ENCODE assay signal across 8 mouse cellular contexts in the genomic region with DNA sequence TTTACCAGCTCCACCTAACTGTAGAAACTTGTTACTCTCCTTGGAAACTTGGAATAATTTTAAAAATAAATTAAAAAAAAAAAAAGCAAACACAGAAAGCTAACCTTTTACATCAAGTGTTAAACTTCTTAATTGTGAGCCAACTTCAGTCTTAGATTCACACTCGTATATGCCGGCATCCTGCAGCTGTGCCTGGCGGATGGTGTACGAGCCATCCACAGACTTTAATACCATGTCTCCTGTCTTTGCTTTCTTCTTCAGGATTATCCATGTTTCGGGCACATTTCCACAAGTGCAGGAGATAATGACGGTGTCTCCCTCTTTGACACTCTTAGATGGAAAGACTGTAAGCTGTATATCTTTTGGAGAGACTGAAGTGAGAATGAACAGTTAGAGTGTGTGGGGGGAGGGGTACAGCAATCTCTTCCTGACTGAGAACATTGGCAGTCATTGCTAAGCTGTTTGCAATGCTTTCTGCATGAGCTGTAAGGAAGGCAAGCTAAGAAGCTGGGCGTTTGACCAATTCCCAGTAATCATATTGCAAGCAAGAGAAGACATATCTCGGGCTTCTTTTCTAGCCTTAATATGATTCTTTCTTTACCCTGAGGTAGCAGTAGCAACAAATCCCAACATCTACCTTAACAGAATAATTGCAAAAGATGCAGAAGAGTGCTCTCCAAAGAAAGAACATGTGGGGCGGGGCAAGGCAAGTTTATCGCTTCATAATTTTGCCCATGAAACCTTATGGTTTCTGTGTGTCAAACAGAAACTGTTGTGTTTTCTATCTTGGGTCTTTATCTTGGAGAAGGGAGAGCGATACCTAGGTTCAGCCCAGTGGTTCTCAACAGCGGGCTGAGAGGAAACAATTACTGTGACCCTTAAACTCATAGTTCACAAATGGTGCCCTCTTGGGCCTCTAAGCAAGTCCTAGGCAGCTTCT. TPM values are rescaled to one million over a fixed set of nuclear protein-coding genes. Genes with fewer than 3 reads are reported as not detected.
DNase-seq lines count a peak whose midpoint lies in the region; ATAC-seq and TF ChIP-seq lines count a peak whose summit lies in the region.

No protein-coding gene starts in this region.

- dilution Hi-C loops in CH12.LX (cut with MboI; ENCODE audit: extremely low pct_ligation_motif_present, extremely low pct_unique_long_range_greater_than_20kb, low sequenced_read_pairs) = no loop called here

- H3K79me2 ChIP-seq in CH12.LX (replicated peaks; ENCODE audit: control insufficient read depth, extremely low read depth, insufficient read depth, poor library complexity, severe bottlenecking) = no peaks in the 10 kb centered on the region

- no peaks in the 10 kb centered on the region for H3K4me1 ChIP-seq in CH12.LX (ENCODE audit: control insufficient read depth in 1 of 2, insufficient read depth in 2 of 2)
- peaks cover 15% of the 10 kb centered on the region; the same call in 1 of the 2 replicates for H3K4me1 ChIP-seq in forebrain, postnatal 0 days (ENCODE audit: insufficient read depth)
- peaks cover 7% of the 10 kb centered on the region; the same call in 1 of the 2 replicates for H3K4me1 ChIP-seq in hindbrain, embryonic 11.5 days (replicated peaks; ENCODE audit: control insufficient read depth, insufficient read depth, low read length)
- H3K4me1 ChIP-seq in lung, embryonic 15.5 days = peaks cover 19% of the 10 kb centered on the region
- no peaks in the 10 kb centered on the region for H3K4me1 ChIP-seq in stomach, postnatal 0 days (replicated peaks; ENCODE audit: control insufficient read depth, insufficient read depth)

- no peaks in the 10 kb centered on the region for H3K27me3 ChIP-seq in CH12.LX (replicated peaks)
- no peaks in the 10 kb centered on the region for H3K27me3 ChIP-seq in forebrain, postnatal 0 days (ENCODE audit: insufficient read depth, low read length)
- H3K27me3 ChIP-seq in hindbrain, embryonic 11.5 days (ENCODE audit: control insufficient read depth, insufficient read depth, low read length) = no peaks in the 10 kb centered on the region
- H3K27me3 ChIP-seq in lung, embryonic 15.5 days = no peaks in the 10 kb centered on the region
- no peaks in the 10 kb centered on the region for H3K27me3 ChIP-seq in stomach, postnatal 0 days (ENCODE audit: control insufficient read depth, insufficient read depth, low read length)

- TF ChIP-seq POLR2A in CH12.LX (IDR thresholded peaks at IDR 0.05; ENCODE audit: low read depth, low read length) = no peak

- no peak overlapping the region for H3K4me3 ChIP-seq in CH12.LX (replicated peaks in 1 of 3; ENCODE audit: low read depth in 2 of 3, low read length in 2 of 3, poor library complexity in 1 of 3)
- 0 out of 2 replicates have a peak overlapping the region, but pooled peaks have one; percentile 1 for H3K4me3 ChIP-seq in forebrain, postnatal 0 days (ENCODE audit: low read depth, low read length)
- no peak overlapping the region for H3K4me3 ChIP-seq in hindbrain, embryonic 11.5 days (ENCODE audit: low read depth, low read length)
- no peak overlapping the region for H3K4me3 ChIP-seq in lung, embryonic 15.5 days
- H3K4me3 ChIP-seq in stomach, postnatal 0 days (ENCODE audit: low read depth, low read length) = peak overlapping the region; percentile 8; the same call in 1 of the 2 replicates

- ATAC-seq in forebrain, postnatal 0 days = peak; percentile 81
- ATAC-seq in hindbrain, embryonic 11.5 days (ENCODE audit: low FRiP score) = no peak
- peak; percentile 74; the same call in 1 of the 2 replicates for ATAC-seq in lung, embryonic 15.5 days (ENCODE audit: borderline replicate concordance, extremely low read depth, low FRiP score, low TSS enrichment)
- ATAC-seq in stomach, postnatal 0 days (ENCODE audit: low FRiP score, low TSS enrichment) = peak; percentile 49; the same call in 1 of the 2 replicates
- no peak for ATAC-seq in megakaryocyte-erythroid progenitor cell, adult 5-6 weeks (replicated peaks; ENCODE audit: low FRiP score, low TSS enrichment, poor library complexity, severe bottlenecking)

- no peaks in the 10 kb centered on the region for H3K36me3 ChIP-seq in CH12.LX (replicated peaks in 1 of 2; ENCODE audit: control insufficient read depth in 1 of 2, insufficient read depth in 1 of 2, low read length in 1 of 2)
- no peaks in the 10 kb centered on the region for H3K36me3 ChIP-seq in forebrain, postnatal 0 days (ENCODE audit: insufficient read depth)
- H3K36me3 ChIP-seq in hindbrain, embryonic 11.5 days (ENCODE audit: control insufficient read depth, insufficient read depth, low read length) = no peaks in the 10 kb centered on the region
- peaks cover 13% of the 10 kb centered on the region for H3K36me3 ChIP-seq in lung, embryonic 15.5 days
- no peaks in the 10 kb centered on the region for H3K36me3 ChIP-seq in stomach, postnatal 0 days (ENCODE audit: control insufficient read depth, insufficient read depth, low read length)

- H3K4me2 ChIP-seq in CH12.LX (ENCODE audit: insufficient read depth, low read depth, poor library complexity, severe bottlenecking) = peak overlapping the region; percentile 44; the same call in 1 of the 2 replicates
- peak overlapping the region; percentile 26 for H3K4me2 ChIP-seq in forebrain, postnatal 0 days (ENCODE audit: low read depth)
- H3K4me2 ChIP-seq in hindbrain, embryonic 11.5 days (replicated peaks; ENCODE audit: low read depth, low read length) = no peak overlapping the region
- peak overlapping the region; percentile 8; the same call in 1 of the 2 replicates for H3K4me2 ChIP-seq in lung, embryonic 15.5 days
- peak overlapping the region; percentile 28; the same call in 1 of the 2 replicates for H3K4me2 ChIP-seq in stomach, postnatal 0 days (replicated peaks; ENCODE audit: low read depth)

- H3K27ac ChIP-seq in CH12.LX (ENCODE audit: insufficient read depth, low read depth) = no peak overlapping the region
- H3K27ac ChIP-seq in forebrain, postnatal 0 days (ENCODE audit: low read depth, low read length) = peak overlapping the region; percentile 24; the same call in 1 of the 2 replicates
- H3K27ac ChIP-seq in hindbrain, embryonic 11.5 days (ENCODE audit: low read depth, low read length) = no peak overlapping the region
- H3K27ac ChIP-seq in lung, embryonic 15.5 days = peak overlapping the region; percentile 39
- H3K27ac ChIP-seq in stomach, postnatal 0 days (replicated peaks) = 0 out of 2 replicates have a peak overlapping the region, but pooled peaks have one; percentile 65

- no peak overlapping the region for H3K9ac ChIP-seq in CH12.LX (ENCODE audit: insufficient read depth, low read depth)
- H3K9ac ChIP-seq in forebrain, postnatal 0 days = no peak overlapping the region
- H3K9ac ChIP-seq in hindbrain, embryonic 11.5 days (ENCODE audit: low read depth, low read length) = no peak overlapping the region
- no peak overlapping the region for H3K9ac ChIP-seq in lung, embryonic 15.5 days
- no peak overlapping the region for H3K9ac ChIP-seq in stomach, postnatal 0 days (ENCODE audit: low read length)

- H3K9me3 ChIP-seq in CH12.LX (replicated peaks; ENCODE audit: low read length) = no peaks in the 10 kb centered on the region
- H3K9me3 ChIP-seq in forebrain, postnatal 0 days (ENCODE audit: low read length) = no peaks in the 10 kb centered on the region
- no peaks in the 10 kb centered on the region for H3K9me3 ChIP-seq in hindbrain, embryonic 11.5 days (ENCODE audit: control insufficient read depth, low read length)
- no peaks in the 10 kb centered on the region for H3K9me3 ChIP-seq in lung, embryonic 15.5 days
- no peaks in the 10 kb centered on the region for H3K9me3 ChIP-seq in stomach, postnatal 0 days (ENCODE audit: control insufficient read depth, low read length)

- in situ Hi-C loops in CH12.LX (cut with MboI; ENCODE audit: low pct_ligation_motif_present, low pct_unique_long_range_greater_than_20kb, low sequenced_read_pairs) = no loop called here

- WGBS in forebrain, postnatal 0 days = 36% methylated on average over 12 of the region's 12 CpGs
- WGBS in hindbrain, embryonic 11.5 days = 68% methylated on average over 12 of the region's 12 CpGs
- WGBS in lung, embryonic 15.5 days = 54% methylated on average over 12 of the region's 12 CpGs
- 41% methylated on average over 12 of the region's 12 CpGs for whole genome bisulfite sequencing in stomach, postnatal 0 days

- TF ChIP-seq CTCF in CH12.LX (conservative IDR thresholded peaks at IDR 0.05 in 1 of 2, IDR thresholded peaks at IDR 0.05 in 1 of 2; ENCODE audit: low read depth in 2 of 2, low read length in 2 of 2) = no peak
- TF ChIP-seq CTCF in forebrain, postnatal 0 days (IDR thresholded peaks at IDR 0.05; ENCODE audit: low read depth) = no peak
- TF ChIP-seq CTCF in stomach, postnatal 0 days (IDR thresholded peaks at IDR 0.05; ENCODE audit: low read depth) = no peak

- TF ChIP-seq RAD21 in CH12.LX (IDR thresholded peaks at IDR 0.05; ENCODE audit: low read depth, low read length) = no peak

- peak; percentile 69 to 71 for DNase-seq in cerebellum, postnatal 10 days
- DNase-seq in cerebellum, adult 11 months = no peak
- no peak for DNase-seq in CH12.LX (ENCODE audit: extremely low read depth)
- peak; percentile 73 for DNase-seq in forebrain, postnatal 0 days
- DNase-seq in hindbrain, embryonic 11.5 days (ENCODE audit: low spot score) = peak; percentile 28
- peak; percentile 23 for DNase-seq in stomach, postnatal 0 days (ENCODE audit: low spot score)

- TF ChIP-seq EP300 in CH12.LX (IDR thresholded peaks at IDR 0.05; ENCODE audit: low read length) = no peak
- no peak for TF ChIP-seq EP300 in stomach, postnatal 0 days (optimal IDR thresholded peaks at IDR 0.05)

TF ChIP-seq in CH12.LX, 34 proteins besides CTCF, POLR2A, EP300 and RAD21 (continues in another document):
- no peak for TF ChIP-seq E2F4 (IDR thresholded peaks at IDR 0.05; ENCODE audit: insufficient replicate concordance, low read depth, low read length)
- no peak for TF ChIP-seq SMC3 (IDR thresholded peaks at IDR 0.05; ENCODE audit: low read depth, low read length)
- TF ChIP-seq MAFK (IDR thresholded peaks at IDR 0.05; ENCODE audit: insufficient replicate concordance, low read length) = no peak
- no peak for TF ChIP-seq ELF1 (IDR thresholded peaks at IDR 0.05; ENCODE audit: low read depth, low read length)
- TF ChIP-seq CHD2 (IDR thresholded peaks at IDR 0.05; ENCODE audit: low read length) = no peak
- TF ChIP-seq CHD1 (IDR thresholded peaks at IDR 0.05; ENCODE audit: low read depth, low read length) = no peak

RNA-seq across cellular contexts. Expression of a gene that starts 15.0 kb away (rescaled TPM):
- total RNA-seq in CH12.LX (2012; rRNA removed) = 0.29 TPM in 1 of 2 replicates, not detected in the other
- total RNA-seq in CH12.LX (2014; rRNA removed) = 2.2 TPM in 2 replicates
- 1.8 and 1.9 TPM in 2 replicates for polyA plus RNA-seq in CH12.LX (2012; ENCODE audit: insufficient read length, low read depth)
- total RNA-seq in forebrain, postnatal 0 days (2014; rRNA removed) = 30.2 and 36.9 TPM in 2 replicates
- 28.2 and 32.1 TPM in 2 replicates for polyA plus RNA-seq in forebrain, postnatal 0 days (2015; fragmentation: Nextera tagmentation; extraction: Ambion mirVana)
- 76.3 and 86.3 TPM in 2 replicates for polyA plus RNA-seq in hindbrain, embryonic 11.5 days (2014; fragmentation: Nextera tagmentation; extraction: Ambion mirVana)
- 94.4 and 106 TPM in 2 replicates for polyA plus RNA-seq in lung, embryonic 15.5 days (2015; fragmentation: Nextera tagmentation; extraction: Ambion mirVana)
- 16.3 and 17.3 TPM in 2 replicates for polyA plus RNA-seq in stomach, postnatal 0 days (2015; fragmentation: Nextera tagmentation; extraction: Ambion mirVana)
- not detected in 2 replicates for total RNA-seq in megakaryocyte-erythroid progenitor cell, adult 5-6 weeks (2014; fragmentation: Nextera tagmentation)
- total RNA-seq in megakaryocyte-erythroid progenitor cell, adult 5-6 weeks (2017) = 0.33 and 0.72 TPM in 2 replicates

Comparison
In these comparisons a context has a peak if more than half of its experiments do, and no peak if none do; other contexts are left out.
1. DNase-seq: peak in cerebellum, postnatal 10 days (2 of 2), forebrain, postnatal 0 days (single experiment), hindbrain, embryonic 11.5 days (single experiment) and stomach, postnatal 0 days (single experiment); none in cerebellum, adult 11 months (single experiment) and CH12.LX (single experiment).
2. H3K27ac ChIP-seq: peak in forebrain, postnatal 0 days (single experiment), lung, embryonic 15.5 days (single experiment) and stomach, postnatal 0 days (single experiment); none in CH12.LX (single experiment) and hindbrain, embryonic 11.5 days (single experiment).
3. H3K4me3 ChIP-seq: peak in forebrain, postnatal 0 days (single experiment) and stomach, postnatal 0 days (single experiment); none in CH12.LX (0 of 3), hindbrain, embryonic 11.5 days (single experiment) and lung, embryonic 15.5 days (single experiment).
4. ATAC-seq: peak in forebrain, postnatal 0 days (single experiment), lung, embryonic 15.5 days (single experiment) and stomach, postnatal 0 days (single experiment); none in hindbrain, embryonic 11.5 days (single experiment) and megakaryocyte-erythroid progenitor cell, adult 5-6 weeks (single experiment).